Mouse (Mus musculus) retina, postnatal 1 day (tissue): ENCODE measurements around the gene Spns3.

Experiments used
- DNase-seq: peaks from one replicate; pipeline ENCODE4 v3.0.0-alpha.2; 2012

Spns3 gene

GRCm38 (mm10) chr11:72550134-72550988, at the start of gene Spns3:
Gene Spns3, minus strand, starts transcription at chr11:72550506.
- no peak for DNase-seq

- DNase-seq: no peak
Observed at GRCm38 (mm10) chr11:72597780-72598179, 47.5 kb upstream of the Spns3 start.

GRCm38 (mm10) chr11:72595010-72595737, 44.9 kb upstream of the Spns3 start:
- DNase-seq: no peak

GRCm38 (mm10) chr11:72587537-72588233, 37.4 kb upstream of the Spns3 start:
- DNase-seq: no peak

GRCm38 (mm10) chr11:72586570-72586969, 36.3 kb upstream of the Spns3 start:
- DNase-seq: no peak

- no peak for DNase-seq
Observed at GRCm38 (mm10) chr11:72583092-72583491, 32.8 kb upstream of the Spns3 start.

GRCm38 (mm10) chr11:72582448-72582705, 32.1 kb upstream of the Spns3 start:
- no peak for DNase-seq

- no peak for DNase-seq
Observed at GRCm38 (mm10) chr11:72581609-72582447, 31.5 kb upstream of the Spns3 start.

GRCm38 (mm10) chr11:72578471-72578870, 28.2 kb upstream of the Spns3 start:
- no peak for DNase-seq

- peak; percentile 48 for DNase-seq
Observed at GRCm38 (mm10) chr11:72576466-72577351, 26.4 kb upstream of the Spns3 start.

- DNase-seq: no peak
Observed at GRCm38 (mm10) chr11:72576111-72576465, 25.8 kb upstream of the Spns3 start.

GRCm38 (mm10) chr11:72573819-72574218, 23.5 kb upstream of the Spns3 start:
- peak; percentile 41 for DNase-seq

GRCm38 (mm10) chr11:72570319-72570979, 20.1 kb upstream of the Spns3 start:
- DNase-seq: peak; percentile 92

- no peak for DNase-seq
Observed at GRCm38 (mm10) chr11:72569671-72570318, 19.5 kb upstream of the Spns3 start.

- DNase-seq: peak; percentile 13
Observed at GRCm38 (mm10) chr11:72569051-72569450, 18.7 kb upstream of the Spns3 start.

GRCm38 (mm10) chr11:72566816-72567338, 16.6 kb upstream of the Spns3 start:
- no peak for DNase-seq

- no peak for DNase-seq
Observed at GRCm38 (mm10) chr11:72566304-72566703, 16.0 kb upstream of the Spns3 start.

- DNase-seq: peak; percentile 80
Observed at GRCm38 (mm10) chr11:72564232-72564807, 14.0 kb upstream of the Spns3 start.

- no peak for DNase-seq
Observed at GRCm38 (mm10) chr11:72560661-72561060, 10.4 kb upstream of the Spns3 start.

GRCm38 (mm10) chr11:72558155-72558554, 7.8 kb upstream of the Spns3 start:
- DNase-seq: no peak
